In the genomic region with DNA sequence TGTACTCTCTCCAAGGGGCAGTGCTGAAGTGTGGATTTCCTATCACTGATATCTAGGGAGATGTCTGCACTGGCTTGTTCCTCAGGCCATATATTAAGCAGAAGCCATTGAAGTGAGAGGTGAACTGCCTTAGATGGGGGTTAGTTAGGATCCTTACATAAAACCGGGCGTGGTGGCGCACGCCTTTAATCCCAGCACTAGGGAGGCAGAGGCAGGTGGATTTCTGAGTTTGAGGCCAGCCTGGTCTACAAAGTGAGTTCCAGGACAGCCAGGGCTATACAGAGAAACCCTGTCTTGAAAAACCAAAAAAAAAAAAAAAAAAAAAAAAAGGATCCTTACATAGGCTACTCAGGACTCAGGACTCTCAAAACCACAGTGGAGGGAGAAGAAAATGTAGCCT, we compare ENCODE assay signal across 8 mouse cellular contexts. TPM values are rescaled to one million over a fixed set of nuclear protein-coding genes. Genes with fewer than 3 reads are reported as not detected.
DNase-seq lines count a peak whose midpoint lies in the region; ATAC-seq and TF ChIP-seq lines count a peak whose summit lies in the region.
"Not testable (repeated sequence)": the region's sequence is repeated elsewhere in the genome, so short reads cannot be mapped to it uniquely, and the experiment has no call there.

No protein-coding gene starts in this region.

- dilution Hi-C loops in CH12.LX (cut with MboI; ENCODE audit: extremely low pct_ligation_motif_present, extremely low pct_unique_long_range_greater_than_20kb, low sequenced_read_pairs): not testable (repeated sequence)

- not testable (repeated sequence) for TF ChIP-seq RAD21 in CH12.LX (IDR thresholded peaks at IDR 0.05; ENCODE audit: low read depth, low read length)

- not testable (repeated sequence) for TF ChIP-seq POLR2A in CH12.LX (IDR thresholded peaks at IDR 0.05; ENCODE audit: low read depth, low read length)

- WGBS in embryonic facial prominence, embryonic 14.5 days: 86% methylated on average over 4 of the region's 4 CpGs
- WGBS in hindbrain, embryonic 12.5 days: 91% methylated on average over 4 of the region's 4 CpGs
- WGBS in kidney, embryonic 15.5 days: 79% methylated on average over 4 of the region's 4 CpGs
- WGBS in liver, embryonic 12.5 days (ENCODE audit: insufficient replicate concordance): 78% methylated on average over 4 of the region's 4 CpGs
- 85% methylated on average over 4 of the region's 4 CpGs for WGBS in midbrain, embryonic 12.5 days
- 90% methylated on average over 4 of the region's 4 CpGs for WGBS in neural tube, embryonic 15.5 days

- peak overlapping the region; percentile 95 for H3K4me2 ChIP-seq in CH12.LX (ENCODE audit: insufficient read depth, low read depth, poor library complexity, severe bottlenecking)
- peak overlapping the region; percentile 93; the same call in 1 of the 2 replicates for H3K4me2 ChIP-seq in embryonic facial prominence, embryonic 14.5 days (ENCODE audit: low read depth, low read length)
- peak overlapping the region; percentile 80 for H3K4me2 ChIP-seq in hindbrain, embryonic 12.5 days (replicated peaks)
- H3K4me2 ChIP-seq in kidney, embryonic 15.5 days: peak overlapping the region; percentile 96
- peak overlapping the region; percentile 90 for H3K4me2 ChIP-seq in liver, embryonic 12.5 days
- peak overlapping the region; percentile 57 for H3K4me2 ChIP-seq in midbrain, embryonic 12.5 days (replicated peaks)
- peak overlapping the region; percentile 96 for H3K4me2 ChIP-seq in neural tube, embryonic 15.5 days

- not testable (repeated sequence) for H3K27me3 ChIP-seq in CH12.LX (replicated peaks); embryonic facial prominence, embryonic 14.5 days (replicated peaks; ENCODE audit: control insufficient read depth, insufficient read depth, low read length); hindbrain, embryonic 12.5 days; kidney, embryonic 15.5 days; liver, embryonic 12.5 days (replicated peaks); midbrain, embryonic 12.5 days; neural tube, embryonic 15.5 days (replicated peaks)

- TF ChIP-seq CTCF in CH12.LX (conservative IDR thresholded peaks at IDR 0.05 in 1 of 2, IDR thresholded peaks at IDR 0.05 in 1 of 2; ENCODE audit: low read depth in 2 of 2, low read length in 2 of 2): not testable (repeated sequence)

- peak overlapping the region in 2 of 3 experiments; percentile 31 to 39 for H3K4me3 ChIP-seq in CH12.LX (replicated peaks in 1 of 3; ENCODE audit: low read depth in 2 of 3, low read length in 2 of 3, poor library complexity in 1 of 3)
- not testable (repeated sequence) for H3K4me3 ChIP-seq in embryonic facial prominence, embryonic 14.5 days (ENCODE audit: low read depth, low read length); hindbrain, embryonic 12.5 days; liver, embryonic 12.5 days
- H3K4me3 ChIP-seq in kidney, embryonic 15.5 days (replicated peaks): peak overlapping the region; percentile 47; the same call in 1 of the 2 replicates
- peak overlapping the region; percentile 13; the same call in 1 of the 2 replicates for H3K4me3 ChIP-seq in midbrain, embryonic 12.5 days
- peak overlapping the region; percentile 48 for H3K4me3 ChIP-seq in neural tube, embryonic 15.5 days (replicated peaks)

- H3K9me3 ChIP-seq in CH12.LX (replicated peaks; ENCODE audit: low read length); embryonic facial prominence, embryonic 14.5 days (ENCODE audit: control insufficient read depth, low read length); hindbrain, embryonic 12.5 days (replicated peaks); kidney, embryonic 15.5 days (replicated peaks); liver, embryonic 12.5 days (replicated peaks); midbrain, embryonic 12.5 days; neural tube, embryonic 15.5 days (replicated peaks): not testable (repeated sequence)

- peak overlapping the region; percentile 59 for H3K27ac ChIP-seq in CH12.LX (ENCODE audit: insufficient read depth, low read depth)
- H3K27ac ChIP-seq in embryonic facial prominence, embryonic 14.5 days (replicated peaks; ENCODE audit: low read depth, low read length): peak overlapping the region; percentile 36; the same call in 1 of the 2 replicates
- peak overlapping the region; percentile 99 for H3K27ac ChIP-seq in hindbrain, embryonic 12.5 days
- H3K27ac ChIP-seq in kidney, embryonic 15.5 days: peak overlapping the region; percentile 100
- H3K27ac ChIP-seq in liver, embryonic 12.5 days: peak overlapping the region; percentile 82; the same call in 1 of the 2 replicates
- peak overlapping the region; percentile 77 for H3K27ac ChIP-seq in midbrain, embryonic 12.5 days (replicated peaks)
- peak overlapping the region; percentile 90 for H3K27ac ChIP-seq in neural tube, embryonic 15.5 days (replicated peaks)

- DNase-seq in CH12.LX (ENCODE audit: extremely low read depth); embryonic facial prominence, embryonic 14.5 days (ENCODE audit: low spot score): not testable (repeated sequence)
- peak; percentile 90 for DNase-seq in heart, adult 11 months

- in situ Hi-C loops in CH12.LX (cut with MboI; ENCODE audit: low pct_ligation_motif_present, low pct_unique_long_range_greater_than_20kb, low sequenced_read_pairs): not testable (repeated sequence)

- peaks cover 20 to 64% of the 10 kb centered on the region in 2 experiments for H3K4me1 ChIP-seq in CH12.LX (ENCODE audit: control insufficient read depth in 1 of 2, insufficient read depth in 2 of 2)
- H3K4me1 ChIP-seq in embryonic facial prominence, embryonic 14.5 days (ENCODE audit: control insufficient read depth, insufficient read depth, low read length): peaks cover 40% of the 10 kb centered on the region
- H3K4me1 ChIP-seq in hindbrain, embryonic 12.5 days: peaks cover 66% of the 10 kb centered on the region
- peaks cover 85% of the 10 kb centered on the region for H3K4me1 ChIP-seq in kidney, embryonic 15.5 days
- peaks cover 76% of the 10 kb centered on the region for H3K4me1 ChIP-seq in liver, embryonic 12.5 days
- H3K4me1 ChIP-seq in midbrain, embryonic 12.5 days: peaks cover 66% of the 10 kb centered on the region
- H3K4me1 ChIP-seq in neural tube, embryonic 15.5 days: peaks cover 75% of the 10 kb centered on the region

- ATAC-seq in embryonic facial prominence, embryonic 14.5 days (ENCODE audit: low read depth); hindbrain, embryonic 12.5 days (ENCODE audit: low FRiP score); kidney, embryonic 15.5 days (replicated peaks; ENCODE audit: low FRiP score); liver, embryonic 12.5 days; midbrain, embryonic 12.5 days (ENCODE audit: low FRiP score, low read depth); neural tube, embryonic 15.5 days (ENCODE audit: low FRiP score): not testable (repeated sequence)

- TF ChIP-seq EP300 in CH12.LX (IDR thresholded peaks at IDR 0.05; ENCODE audit: low read length): not testable (repeated sequence)

- peak overlapping the region; percentile 68 for H3K9ac ChIP-seq in CH12.LX (ENCODE audit: insufficient read depth, low read depth)
- 0 out of 2 replicates have a peak overlapping the region, but pooled peaks have one; percentile 36 for H3K9ac ChIP-seq in embryonic facial prominence, embryonic 14.5 days (ENCODE audit: low read depth, low read length)
- H3K9ac ChIP-seq in hindbrain, embryonic 12.5 days: 0 out of 2 replicates have a peak overlapping the region, but pooled peaks have one; percentile 32
- H3K9ac ChIP-seq in kidney, embryonic 15.5 days: 0 out of 2 replicates have a peak overlapping the region, but pooled peaks have one; percentile 3
- not testable (repeated sequence) for H3K9ac ChIP-seq in liver, embryonic 12.5 days
- H3K9ac ChIP-seq in midbrain, embryonic 12.5 days (replicated peaks): peak overlapping the region; percentile 43
- peak overlapping the region; percentile 67 for H3K9ac ChIP-seq in neural tube, embryonic 15.5 days (replicated peaks)

- peaks cover 13 to 18% of the 10 kb centered on the region in 2 experiments for H3K36me3 ChIP-seq in CH12.LX (replicated peaks in 1 of 2; ENCODE audit: control insufficient read depth in 1 of 2, insufficient read depth in 1 of 2, low read length in 1 of 2)
- H3K36me3 ChIP-seq in embryonic facial prominence, embryonic 14.5 days (ENCODE audit: control insufficient read depth, insufficient read depth, low read length): peaks cover 16% of the 10 kb centered on the region
- H3K36me3 ChIP-seq in hindbrain, embryonic 12.5 days: peaks cover 19% of the 10 kb centered on the region
- peaks cover 16% of the 10 kb centered on the region for H3K36me3 ChIP-seq in kidney, embryonic 15.5 days
- H3K36me3 ChIP-seq in liver, embryonic 12.5 days: peaks cover 19% of the 10 kb centered on the region
- peaks cover 15% of the 10 kb centered on the region for H3K36me3 ChIP-seq in midbrain, embryonic 12.5 days
- H3K36me3 ChIP-seq in neural tube, embryonic 15.5 days: peaks cover 14% of the 10 kb centered on the region

- peaks cover 16% of the 10 kb centered on the region for H3K79me2 ChIP-seq in CH12.LX (replicated peaks; ENCODE audit: control insufficient read depth, extremely low read depth, insufficient read depth, poor library complexity, severe bottlenecking)

RNA-seq across cellular contexts. Expression of a gene that starts 0.4 kb away (rescaled TPM):
- total RNA-seq in CH12.LX (2012; rRNA removed) (28.3 and 34.4 TPM in 2 replicates), CH12.LX (2014; rRNA removed) (27.0 and 31.9 TPM in 2 replicates)
- 40.2 and 45.9 TPM in 2 replicates for polyA plus RNA-seq in CH12.LX (2012; ENCODE audit: insufficient read length, low read depth)
- polyA plus RNA-seq in embryonic facial prominence, embryonic 14.5 days (2014; fragmentation: Nextera tagmentation; extraction: Ambion mirVana): 59.7 and 88.3 TPM in 2 replicates
- polyA plus RNA-seq in hindbrain, embryonic 12.5 days (2016; fragmentation: Nextera tagmentation; extraction: Ambion mirVana): 235 and 271 TPM in 2 replicates
- polyA plus RNA-seq in kidney, embryonic 15.5 days (2015; fragmentation: Nextera tagmentation; extraction: Ambion mirVana): 95.1 and 111 TPM in 2 replicates
- 22.1 and 27.3 TPM in 2 replicates for polyA plus RNA-seq in liver, embryonic 12.5 days (2016; fragmentation: Nextera tagmentation; extraction: Ambion mirVana)
- 227 and 233 TPM in 2 replicates for polyA plus RNA-seq in midbrain, embryonic 12.5 days (2016; fragmentation: Nextera tagmentation; extraction: Ambion mirVana)
- 284 and 345 TPM in 2 replicates for polyA plus RNA-seq in neural tube, embryonic 15.5 days (2015; fragmentation: Nextera tagmentation; extraction: Ambion mirVana)

RNA-seq across cellular contexts. Expression of a gene that starts 6.6 kb away (rescaled TPM):
- 30.5 and 37.7 TPM in 2 replicates for total RNA-seq in CH12.LX (2012; rRNA removed)
- 34.3 and 40.2 TPM in 2 replicates for total RNA-seq in CH12.LX (2014; rRNA removed)
- polyA plus RNA-seq in CH12.LX (2012; ENCODE audit: insufficient read length, low read depth): 19.3 and 21.9 TPM in 2 replicates
- 11.0 and 13.1 TPM in 2 replicates for polyA plus RNA-seq in embryonic facial prominence, embryonic 14.5 days (2014; fragmentation: Nextera tagmentation; extraction: Ambion mirVana)
- polyA plus RNA-seq in hindbrain, embryonic 12.5 days (2016; fragmentation: Nextera tagmentation; extraction: Ambion mirVana): 12.0 and 13.3 TPM in 2 replicates
- 11.2 and 13.2 TPM in 2 replicates for polyA plus RNA-seq in kidney, embryonic 15.5 days (2015; fragmentation: Nextera tagmentation; extraction: Ambion mirVana)
- 14.0 and 16.4 TPM in 2 replicates for polyA plus RNA-seq in liver, embryonic 12.5 days (2016; fragmentation: Nextera tagmentation; extraction: Ambion mirVana)
- polyA plus RNA-seq in midbrain, embryonic 12.5 days (2016; fragmentation: Nextera tagmentation; extraction: Ambion mirVana): 12.9 and 13.6 TPM in 2 replicates
- polyA plus RNA-seq in neural tube, embryonic 15.5 days (2015; fragmentation: Nextera tagmentation; extraction: Ambion mirVana): 13.5 and 14.3 TPM in 2 replicates

RNA-seq across cellular contexts. Expression of a gene that starts 13.1 kb away (rescaled TPM):
- 0.63 and 1.5 TPM in 2 replicates for total RNA-seq in CH12.LX (2012; rRNA removed)
- total RNA-seq in CH12.LX (2014; rRNA removed): 0.23 and 0.34 TPM in 2 replicates
- 0.45 and 0.86 TPM in 2 replicates for polyA plus RNA-seq in CH12.LX (2012; ENCODE audit: insufficient read length, low read depth)
- 20.9 and 23.6 TPM in 2 replicates for polyA plus RNA-seq in embryonic facial prominence, embryonic 14.5 days (2014; fragmentation: Nextera tagmentation; extraction: Ambion mirVana)
- polyA plus RNA-seq in hindbrain, embryonic 12.5 days (2016; fragmentation: Nextera tagmentation; extraction: Ambion mirVana): 49.3 and 50.5 TPM in 2 replicates
- 15.4 and 17.0 TPM in 2 replicates for polyA plus RNA-seq in kidney, embryonic 15.5 days (2015; fragmentation: Nextera tagmentation; extraction: Ambion mirVana)
- polyA plus RNA-seq in liver, embryonic 12.5 days (2016; fragmentation: Nextera tagmentation; extraction: Ambion mirVana): 3.1 and 3.4 TPM in 2 replicates
- polyA plus RNA-seq in midbrain, embryonic 12.5 days (2016; fragmentation: Nextera tagmentation; extraction: Ambion mirVana): 114 and 127 TPM in 2 replicates
- 25.9 and 31.2 TPM in 2 replicates for polyA plus RNA-seq in neural tube, embryonic 15.5 days (2015; fragmentation: Nextera tagmentation; extraction: Ambion mirVana)

RNA-seq across cellular contexts. Expression of a gene that starts 18.1 kb away (rescaled TPM):
- total RNA-seq in CH12.LX (2012; rRNA removed) (11.6 and 16.2 TPM in 2 replicates), CH12.LX (2014; rRNA removed) (3.9 and 4.7 TPM in 2 replicates)
- polyA plus RNA-seq in CH12.LX (2012; ENCODE audit: insufficient read length, low read depth): 25.2 and 33.2 TPM in 2 replicates
- 34.2 and 37.0 TPM in 2 replicates for polyA plus RNA-seq in embryonic facial prominence, embryonic 14.5 days (2014; fragmentation: Nextera tagmentation; extraction: Ambion mirVana)
- polyA plus RNA-seq in hindbrain, embryonic 12.5 days (2016; fragmentation: Nextera tagmentation; extraction: Ambion mirVana): 42.1 and 54.5 TPM in 2 replicates
- 18.8 and 19.5 TPM in 2 replicates for polyA plus RNA-seq in kidney, embryonic 15.5 days (2015; fragmentation: Nextera tagmentation; extraction: Ambion mirVana)
- 5.7 and 6.3 TPM in 2 replicates for polyA plus RNA-seq in liver, embryonic 12.5 days (2016; fragmentation: Nextera tagmentation; extraction: Ambion mirVana)
- polyA plus RNA-seq in midbrain, embryonic 12.5 days (2016; fragmentation: Nextera tagmentation; extraction: Ambion mirVana): 41.7 and 46.4 TPM in 2 replicates
- 19.4 and 20.5 TPM in 2 replicates for polyA plus RNA-seq in neural tube, embryonic 15.5 days (2015; fragmentation: Nextera tagmentation; extraction: Ambion mirVana)

RNA-seq across cellular contexts. Expression of a gene that starts 25.5 kb away (rescaled TPM):
- total RNA-seq in CH12.LX (2012; rRNA removed) (2.3 and 2.6 TPM in 2 replicates), CH12.LX (2014; rRNA removed) (0.09 and 0.19 TPM in 2 replicates)
- polyA plus RNA-seq in CH12.LX (2012; ENCODE audit: insufficient read length, low read depth): 1.7 and 2.4 TPM in 2 replicates
- 7.3 and 9.0 TPM in 2 replicates for polyA plus RNA-seq in embryonic facial prominence, embryonic 14.5 days (2014; fragmentation: Nextera tagmentation; extraction: Ambion mirVana)
- 18.4 and 22.3 TPM in 2 replicates for polyA plus RNA-seq in hindbrain, embryonic 12.5 days (2016; fragmentation: Nextera tagmentation; extraction: Ambion mirVana)
- polyA plus RNA-seq in kidney, embryonic 15.5 days (2015; fragmentation: Nextera tagmentation; extraction: Ambion mirVana): 5.7 and 6.1 TPM in 2 replicates
- polyA plus RNA-seq in liver, embryonic 12.5 days (2016; fragmentation: Nextera tagmentation; extraction: Ambion mirVana): 0.94 and 0.96 TPM in 2 replicates
- polyA plus RNA-seq in midbrain, embryonic 12.5 days (2016; fragmentation: Nextera tagmentation; extraction: Ambion mirVana): 19.3 and 20.0 TPM in 2 replicates
- 91.9 and 93.0 TPM in 2 replicates for polyA plus RNA-seq in neural tube, embryonic 15.5 days (2015; fragmentation: Nextera tagmentation; extraction: Ambion mirVana)

Comparison
In these comparisons a context has a peak if more than half of its experiments do, and no peak if none do; other contexts are left out.
1. H3K27ac ChIP-seq: peak in every context shown above with its lines; median percentile 100 in kidney, embryonic 15.5 days; 99 in hindbrain, embryonic 12.5 days; 90 in neural tube, embryonic 15.5 days; 82 in liver, embryonic 12.5 days; 77 in midbrain, embryonic 12.5 days; 59 in CH12.LX; 36 in embryonic facial prominence, embryonic 14.5 days.